Mouse (Mus musculus): Measurements from ENCODE around the gene Exoc2. TPM values are rescaled to one million over a fixed set of nuclear protein-coding genes. Genes with fewer than 3 reads are reported as not detected.

Gene Exoc2
- total RNA-seq, 4 experiments from 2014 or later = 13.1 to 17.2 (median 15.6) TPM

- no peak for DNase-seq (ENCODE audit: low spot score)
Observed at GRCm38 (mm10) chr13:30776021-30776420, 197.9 kb downstream of the Exoc2 start.

GRCm38 (mm10) chr13:30767477-30768127 lies 206.3 kb downstream of the Exoc2 start:
- DNase-seq (ENCODE audit: low spot score) = no peak

- no peak for DNase-seq (ENCODE audit: low spot score)
Observed at GRCm38 (mm10) chr13:30766636-30767476, 207.0 kb downstream of the Exoc2 start.

- no peak for DNase-seq (ENCODE audit: low spot score)
Observed at GRCm38 (mm10) chr13:30765906-30766305, 208.0 kb downstream of the Exoc2 start.

GRCm38 (mm10) chr13:30764014-30764740 lies 209.7 kb downstream of the Exoc2 start:
- DNase-seq (ENCODE audit: low spot score) = peak; percentile 48

Other genes with a start within 250 kb of the Exoc2 start
- 1 to 10 TPM in 3 of 4 experiments, under 1 TPM in 1; 0.88 to 1.9 (median 1.3) TPM for gene Irf4, start 224.9 kb downstream of the Exoc2 start, total RNA-seq (2022)
- gene Hus1b, start 26.3 kb downstream of the Exoc2 start, total RNA-seq (2022) = under 1 TPM in 3 of 4 experiments, not detected in 1; 0.28 to 0.55 (median 0.35) TPM
- gene Gm5447, start 111 bp upstream of the Exoc2 start, total RNA-seq (2022) = not detected